Mouse (Mus musculus): ENCODE results near the gene Pbx1.
"Not testable (repeated sequence)": the region's sequence is repeated elsewhere in the genome, so short reads cannot be mapped to it uniquely, and the experiment has no call there.

The Pbx1 gene

DNA sequence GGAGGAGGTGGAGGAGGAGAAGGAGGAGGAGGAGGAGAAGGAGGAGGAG is at the start of gene Pbx1:
TSS of gene Pbx1 (minus strand) at position 39 of the 49 bp plus-strand sequence.
- not testable (repeated sequence) for DNase-seq

DNA sequence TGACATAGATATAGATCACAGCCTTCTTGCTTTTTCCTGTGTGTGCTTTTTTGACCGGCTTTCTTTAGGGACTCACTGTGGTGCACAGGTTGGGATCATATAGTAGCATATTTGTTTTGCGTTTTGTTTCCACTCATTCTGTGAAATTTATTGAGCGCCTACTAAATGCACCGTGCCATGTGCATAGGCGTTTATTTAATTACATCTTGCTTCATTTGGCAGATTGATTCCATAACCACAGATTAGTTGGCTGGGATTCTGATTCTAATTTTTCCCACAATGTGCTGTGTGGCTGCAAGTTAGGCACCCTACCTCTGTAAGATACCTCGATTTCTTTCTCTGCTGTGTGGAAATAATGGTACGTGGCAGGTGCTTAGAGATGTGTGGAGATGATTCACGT is 47.6 kb upstream of the Pbx1 start:
- DNase-seq: no peak

- DNase-seq: no peak
Measured at GRCm38 (mm10) chr1:168478829-168479228, 46.8 kb upstream of the Pbx1 start.

GRCm38 (mm10) chr1:168476917-168477316 is 44.8 kb upstream of the Pbx1 start:
- DNase-seq: no peak

DNA sequence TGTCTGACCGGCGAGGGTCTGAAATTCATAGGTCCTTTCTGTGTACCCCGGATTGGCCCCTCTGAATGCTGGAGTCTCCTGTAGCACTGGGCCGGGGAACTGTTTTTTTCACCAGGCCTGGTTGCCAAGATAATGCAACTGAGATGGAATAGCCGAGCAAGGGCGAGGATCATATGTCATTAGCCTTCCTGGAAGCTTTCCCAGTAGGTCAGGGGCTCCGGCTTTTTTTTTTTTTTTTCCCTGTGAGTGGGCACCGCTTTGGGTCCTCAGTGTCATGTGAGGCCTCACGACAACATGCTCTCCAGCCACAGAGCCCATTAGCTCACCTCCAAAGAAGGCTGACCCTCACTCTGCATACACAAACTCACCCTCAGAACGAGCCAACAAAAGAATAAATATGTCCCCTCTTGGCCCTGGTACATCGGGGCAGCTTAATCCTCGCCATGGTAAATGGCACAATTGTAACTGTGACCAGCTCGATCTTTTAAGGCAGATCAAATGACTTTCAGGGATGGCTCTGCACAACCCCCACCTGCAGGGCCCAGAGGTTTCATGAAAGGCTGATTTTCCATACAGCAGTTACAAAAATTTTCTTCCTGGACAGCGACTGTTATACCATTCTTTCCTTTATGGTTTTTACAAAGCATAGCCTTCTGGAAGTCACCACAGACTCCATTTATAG is 44.3 kb upstream of the Pbx1 start:
- peak; percentile 13 for DNase-seq

- DNase-seq: no peak
Measured at GRCm38 (mm10) chr1:168475579-168476208, 43.6 kb upstream of the Pbx1 start.

- peak; percentile 16 for DNase-seq
Measured at GRCm38 (mm10) chr1:168473255-168474069, 41.4 kb upstream of the Pbx1 start.

GRCm38 (mm10) chr1:168472545-168473254 is 40.6 kb upstream of the Pbx1 start:
- no peak for DNase-seq

- DNase-seq: no peak
Measured at GRCm38 (mm10) chr1:168459426-168459825, 27.4 kb upstream of the Pbx1 start.

GRCm38 (mm10) chr1:168457191-168457747 is 25.2 kb upstream of the Pbx1 start:
- no peak for DNase-seq

- no peak for DNase-seq
Measured at GRCm38 (mm10) chr1:168455178-168455577, 23.1 kb upstream of the Pbx1 start.

DNA sequence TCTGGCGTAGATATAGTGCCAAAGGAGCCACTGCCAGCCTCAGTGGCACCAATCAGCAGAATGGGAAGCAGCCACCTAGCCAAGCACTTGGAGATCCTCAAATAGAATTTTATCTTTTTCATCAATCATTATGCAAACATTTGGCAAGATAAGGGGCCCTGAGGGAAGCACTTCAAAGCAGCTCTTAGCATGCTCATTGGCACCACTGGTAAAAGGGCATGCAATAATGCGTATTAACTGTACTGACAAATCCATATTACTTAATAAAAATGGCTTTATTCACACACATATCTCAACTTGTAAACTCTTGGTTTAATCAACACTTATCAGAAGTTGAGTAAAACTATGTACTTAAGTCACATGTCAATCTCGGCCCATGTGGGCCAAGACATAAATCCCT is 1.6 kb upstream of the Pbx1 start:
- DNase-seq: no peak

DNA sequence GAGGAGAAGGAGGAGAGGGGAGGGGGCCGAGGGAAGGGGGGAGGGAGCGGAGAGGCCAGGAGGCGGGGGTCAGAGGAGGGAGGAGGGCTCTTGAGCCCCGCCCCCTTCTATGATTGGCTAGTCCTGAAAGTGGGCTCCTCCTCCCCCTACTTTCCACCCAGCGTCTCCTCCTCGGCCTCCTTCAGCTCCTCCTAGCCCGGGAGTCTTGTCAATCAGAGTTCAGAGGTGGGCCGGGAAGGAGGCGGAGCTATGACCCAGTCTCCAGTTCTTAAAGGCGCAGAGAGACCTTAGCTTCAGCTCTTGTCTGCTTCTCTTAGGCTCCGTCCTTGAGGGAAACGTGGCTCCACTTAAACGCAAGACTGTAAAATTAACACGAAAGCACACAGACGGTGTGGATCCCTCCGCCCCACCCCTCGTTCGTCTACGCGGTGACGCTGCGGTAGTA is 233 bp upstream of the Pbx1 start:
- DNase-seq: peak; percentile 98

GRCm38 (mm10) chr1:168431711-168432231 is 299 bp downstream of the Pbx1 start:
- DNase-seq: no peak

DNA sequence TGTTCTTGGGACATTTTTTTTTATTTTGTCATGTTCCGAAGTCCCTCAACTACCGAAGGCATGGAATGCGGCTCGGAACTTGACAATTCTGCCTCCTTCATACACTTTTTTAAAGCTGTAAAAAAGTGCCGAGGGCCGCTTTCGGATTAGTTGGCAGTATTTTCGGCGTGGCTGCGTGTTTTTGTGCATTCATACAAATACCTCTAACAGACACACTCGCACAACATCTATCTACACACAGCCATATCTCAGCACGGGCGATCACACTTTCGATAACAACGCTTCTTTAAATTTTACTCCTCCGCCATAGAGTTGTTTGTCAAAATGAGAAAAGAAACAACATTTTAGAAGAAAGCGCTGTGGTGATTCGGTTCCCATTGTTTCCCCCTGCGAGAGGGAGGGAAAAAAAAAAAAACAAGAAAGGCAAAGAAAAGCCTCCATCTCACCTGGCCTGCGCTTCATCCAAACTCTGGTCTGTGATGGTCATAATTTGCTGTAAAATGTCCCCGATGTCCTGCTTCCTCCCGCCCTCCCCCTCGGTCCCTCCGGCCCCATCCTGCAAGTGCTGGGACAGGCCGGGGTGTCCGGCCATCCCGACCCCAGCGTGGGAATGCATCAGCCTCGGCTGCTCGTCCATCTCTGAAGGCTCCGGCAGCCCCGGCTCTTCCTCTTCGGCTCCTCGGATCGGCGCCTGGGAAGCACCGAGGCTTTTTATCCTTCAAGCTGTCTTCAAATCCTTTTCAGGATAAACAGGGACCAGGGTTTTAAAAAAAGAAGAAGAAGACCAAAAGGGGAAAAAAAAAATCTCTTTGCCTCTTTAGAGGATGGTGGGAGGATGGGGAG is 981 bp downstream of the Pbx1 start:
- peak; percentile 71 for DNase-seq

DNA sequence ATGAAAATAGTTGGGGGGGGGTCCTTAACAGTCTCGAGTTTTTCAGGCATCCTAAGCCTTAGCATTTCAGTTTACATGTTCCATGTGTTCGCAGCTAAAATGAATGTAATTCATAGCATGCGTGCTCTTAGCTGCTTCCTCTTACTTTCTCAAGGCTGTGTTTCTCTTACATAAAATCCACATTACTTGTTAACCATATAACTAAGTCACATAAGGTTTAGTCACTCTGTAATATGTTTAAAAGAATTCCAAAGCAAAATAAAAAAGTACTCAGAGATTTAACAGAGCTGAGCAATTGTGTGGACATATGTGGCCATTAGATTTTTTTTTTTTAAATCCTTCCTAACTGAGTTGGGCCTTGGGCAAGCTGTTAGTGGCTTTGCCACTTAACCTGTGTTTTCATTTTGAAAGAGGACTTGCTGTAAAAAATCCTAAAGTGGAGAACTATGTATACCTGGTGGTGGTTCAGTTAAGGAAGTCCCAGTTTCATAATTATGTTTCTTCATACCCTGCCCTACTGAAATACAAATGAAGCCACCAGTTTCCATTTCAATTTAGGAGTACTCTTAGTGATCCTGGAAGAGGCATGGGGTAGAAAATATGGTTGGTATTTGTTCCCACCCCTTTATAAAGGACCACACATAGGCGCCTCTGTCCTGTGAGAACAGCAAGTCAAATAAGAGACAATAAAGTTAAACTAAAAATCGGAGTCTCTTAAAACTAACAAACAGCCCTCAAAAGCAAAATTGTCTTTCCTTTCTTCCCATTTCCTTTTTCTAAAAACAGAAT is 2.0 kb downstream of the Pbx1 start:
- DNase-seq: no peak

DNA sequence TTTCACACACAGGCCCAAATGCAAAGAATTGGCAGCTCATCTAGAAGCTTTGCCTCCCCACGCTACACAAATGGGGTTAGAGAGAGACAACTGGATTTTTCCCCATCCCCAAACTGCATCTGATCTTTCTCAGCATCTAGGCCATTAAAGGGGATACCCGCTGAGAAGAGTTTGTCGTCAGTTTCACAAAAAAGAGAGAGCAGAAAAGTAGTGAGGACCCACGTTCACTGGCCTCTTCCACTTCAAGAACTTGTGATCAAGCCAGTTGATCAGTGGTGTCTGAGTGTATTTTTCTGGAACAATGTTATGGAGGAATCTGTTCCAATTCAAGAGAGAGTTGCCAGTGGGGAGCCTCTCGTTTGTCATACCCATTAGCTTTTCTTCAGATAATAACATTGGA is 2.7 kb downstream of the Pbx1 start:
- no peak for DNase-seq

GRCm38 (mm10) chr1:168428255-168428654 is 3.8 kb downstream of the Pbx1 start:
- DNase-seq: no peak

DNA sequence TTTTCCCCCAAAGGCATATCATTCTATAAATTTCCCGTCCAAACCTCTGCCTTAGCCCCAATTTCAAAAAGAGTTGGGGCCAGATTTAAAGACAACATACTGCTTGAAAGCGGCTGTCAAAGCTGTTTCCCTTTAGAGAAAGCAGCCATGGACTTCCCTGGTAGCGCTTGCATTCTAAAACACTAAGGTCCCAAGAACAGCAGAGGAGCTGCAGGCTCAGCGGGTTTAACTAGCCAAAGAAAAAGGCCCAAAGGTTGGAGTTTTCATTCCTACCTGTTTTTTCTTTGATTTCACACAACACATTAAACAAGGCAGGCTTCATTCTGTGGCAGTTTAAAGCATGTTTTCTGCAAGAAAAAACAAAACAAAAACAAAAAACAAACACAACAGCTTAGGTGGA is 4.5 kb downstream of the Pbx1 start:
- DNase-seq: peak; percentile 46

GRCm38 (mm10) chr1:168426900-168427299 is 5.2 kb downstream of the Pbx1 start:
- DNase-seq: no peak

GRCm38 (mm10) chr1:168426281-168426680 is 5.8 kb downstream of the Pbx1 start:
- no peak for DNase-seq
